Mouse (Mus musculus) lung, postnatal 25 days (tissue): ENCODE results near the gene Gm6904.
"Not testable (repeated sequence)": the region's sequence is repeated elsewhere in the genome, so short reads cannot be mapped to it uniquely, and the experiment has no call there.

Experiments
- DNase-seq: peaks from one replicate; pipeline ENCODE4 v3.0.0; 2022; ENCODE audit warnings: low spot score

Gene Gm6904

GRCm38 (mm10) chr14:59260056-59260455 is at the start of gene Gm6904:
Gene Gm6904 (minus strand): TSS chr14:59260216.
- peak; percentile 52 for DNase-seq

GRCm38 (mm10) chr14:59297391-59297790 is 37.4 kb upstream of the Gm6904 start, which contains the start of gene Phf11a:
Gene Phf11a (minus strand): TSS chr14:59297522.
- peak; percentile 44 for DNase-seq

GRCm38 (mm10) chr14:59291769-59292168 is 31.8 kb upstream of the Gm6904 start:
- DNase-seq: not testable (repeated sequence)

GRCm38 (mm10) chr14:59274961-59275360 is 14.9 kb upstream of the Gm6904 start:
- DNase-seq: not testable (repeated sequence)

- not testable (repeated sequence) for DNase-seq
Measured at GRCm38 (mm10) chr14:59255861-59256260, 4.2 kb downstream of the Gm6904 start.

- not testable (repeated sequence) for DNase-seq
Measured at GRCm38 (mm10) chr14:59250350-59250749, 9.7 kb downstream of the Gm6904 start.

- DNase-seq: peak; percentile 2
Measured at GRCm38 (mm10) chr14:59233635-59234034, 26.4 kb downstream of the Gm6904 start.

GRCm38 (mm10) chr14:59232003-59232402 is 28.0 kb downstream of the Gm6904 start:
- peak; percentile 11 for DNase-seq

- no peak for DNase-seq
Measured at GRCm38 (mm10) chr14:59230331-59230966, 29.6 kb downstream of the Gm6904 start.

GRCm38 (mm10) chr14:59229822-59230221 is 30.2 kb downstream of the Gm6904 start:
- DNase-seq: no peak

GRCm38 (mm10) chr14:59226240-59226639 is 33.8 kb downstream of the Gm6904 start:
- DNase-seq: no peak

GRCm38 (mm10) chr14:59219241-59219640 is 40.8 kb downstream of the Gm6904 start:
- peak; percentile 9 for DNase-seq

GRCm38 (mm10) chr14:59209816-59210215 is 50.2 kb downstream of the Gm6904 start:
- no peak for DNase-seq

GRCm38 (mm10) chr14:59209003-59209402 is 51.0 kb downstream of the Gm6904 start:
- DNase-seq: no peak

GRCm38 (mm10) chr14:59205976-59206583 is 53.9 kb downstream of the Gm6904 start:
- no peak for DNase-seq

GRCm38 (mm10) chr14:59205461-59205860 is 54.6 kb downstream of the Gm6904 start:
- no peak for DNase-seq

GRCm38 (mm10) chr14:59201604-59202215 is 58.3 kb downstream of the Gm6904 start:
- DNase-seq: no peak

GRCm38 (mm10) chr14:59200711-59201603 is 59.1 kb downstream of the Gm6904 start, which contains the start of gene Rcbtb1:
Gene Rcbtb1 (plus strand): TSS chr14:59201209.
- DNase-seq: peak; percentile 94
